Mouse (Mus musculus): ENCODE measurements at regions not wholly inside any gene's neighbourhood (a gene's known extent, or its start where the extent isn't known, plus 50 kb on each side); places are given as distances from the start of the nearest gene placed in this dataset.

- DNase-seq (ENCODE audit: low spot score in 2 of 2), result no peak
These were observed 205.1 kb upstream of the Hhip start for GRCm38 (mm10) chr8:80262911-80263310.

GRCm38 (mm10) chr8:80253541-80253940 lies 195.7 kb upstream of the Hhip start:
- no peak for DNase-seq (ENCODE audit: low spot score in 2 of 2)

- DNase-seq (ENCODE audit: low spot score in 2 of 2), result no peak
These were observed 193.8 kb upstream of the Hhip start for GRCm38 (mm10) chr8:80251595-80251994.

- no peak for DNase-seq (ENCODE audit: low spot score in 2 of 2)
These were observed 192.7 kb upstream of the Hhip start for GRCm38 (mm10) chr8:80250305-80251161.

GRCm38 (mm10) chr8:80249762-80250161 lies 192.0 kb upstream of the Hhip start:
- DNase-seq (ENCODE audit: low spot score in 2 of 2), result no peak

GRCm38 (mm10) chr8:80239879-80240278 lies 182.1 kb upstream of the Hhip start:
- DNase-seq (ENCODE audit: low spot score in 2 of 2), result no peak

- DNase-seq (ENCODE audit: low spot score in 2 of 2), result no peak
These were observed 152.6 kb upstream of the Hhip start for GRCm38 (mm10) chr8:80210361-80210760.

- no peak for DNase-seq (ENCODE audit: low spot score in 2 of 2)
These were observed 147.2 kb upstream of the Hhip start for GRCm38 (mm10) chr8:80204678-80205654.

GRCm38 (mm10) chr8:80203769-80204677 lies 146.2 kb upstream of the Hhip start:
- DNase-seq (ENCODE audit: low spot score in 2 of 2), result no peak

GRCm38 (mm10) chr8:80197680-80198079 lies 139.9 kb upstream of the Hhip start:
- no peak for DNase-seq (ENCODE audit: low spot score in 2 of 2)

- no peak for DNase-seq (ENCODE audit: low spot score in 2 of 2)
These were observed 132.7 kb upstream of the Hhip start for GRCm38 (mm10) chr8:80190510-80190908.

GRCm38 (mm10) chr8:80189797-80190509 lies 132.1 kb upstream of the Hhip start:
- no peak for DNase-seq (ENCODE audit: low spot score in 2 of 2)

- no peak for DNase-seq (ENCODE audit: low spot score in 2 of 2)
These were observed 127.5 kb upstream of the Hhip start for GRCm38 (mm10) chr8:80185286-80185685.

- DNase-seq (ENCODE audit: low spot score in 2 of 2), result no peak
These were observed 110.9 kb upstream of the Hhip start for GRCm38 (mm10) chr8:80168688-80169087.

GRCm38 (mm10) chr8:80149458-80150083 lies 91.8 kb upstream of the Hhip start:
- peak in 1 of 2 experiments; percentile 45 for DNase-seq (ENCODE audit: low spot score in 2 of 2)

GRCm38 (mm10) chr8:80147929-80148328 lies 90.1 kb upstream of the Hhip start:
- DNase-seq (ENCODE audit: low spot score in 2 of 2), result no peak

GRCm38 (mm10) chr8:80138481-80138880 lies 80.7 kb upstream of the Hhip start:
- DNase-seq (ENCODE audit: low spot score in 2 of 2), result no peak

GRCm38 (mm10) chr8:80120378-80120965 lies 62.7 kb upstream of the Hhip start:
- no peak for DNase-seq (ENCODE audit: low spot score in 2 of 2)

GRCm38 (mm10) chr8:80117328-80117727 lies 59.5 kb upstream of the Hhip start:
- no peak for DNase-seq (ENCODE audit: low spot score in 2 of 2)
